Mouse (Mus musculus) embryo, embryonic 9.5 days (tissue): ENCODE results near the gene Treh.

Source experiments
- DNase-seq: peaks from one replicate; pipeline ENCODE4 v3.0.0-alpha.2; 2017; ENCODE audit errors: extremely low spot score

Treh gene

DNA sequence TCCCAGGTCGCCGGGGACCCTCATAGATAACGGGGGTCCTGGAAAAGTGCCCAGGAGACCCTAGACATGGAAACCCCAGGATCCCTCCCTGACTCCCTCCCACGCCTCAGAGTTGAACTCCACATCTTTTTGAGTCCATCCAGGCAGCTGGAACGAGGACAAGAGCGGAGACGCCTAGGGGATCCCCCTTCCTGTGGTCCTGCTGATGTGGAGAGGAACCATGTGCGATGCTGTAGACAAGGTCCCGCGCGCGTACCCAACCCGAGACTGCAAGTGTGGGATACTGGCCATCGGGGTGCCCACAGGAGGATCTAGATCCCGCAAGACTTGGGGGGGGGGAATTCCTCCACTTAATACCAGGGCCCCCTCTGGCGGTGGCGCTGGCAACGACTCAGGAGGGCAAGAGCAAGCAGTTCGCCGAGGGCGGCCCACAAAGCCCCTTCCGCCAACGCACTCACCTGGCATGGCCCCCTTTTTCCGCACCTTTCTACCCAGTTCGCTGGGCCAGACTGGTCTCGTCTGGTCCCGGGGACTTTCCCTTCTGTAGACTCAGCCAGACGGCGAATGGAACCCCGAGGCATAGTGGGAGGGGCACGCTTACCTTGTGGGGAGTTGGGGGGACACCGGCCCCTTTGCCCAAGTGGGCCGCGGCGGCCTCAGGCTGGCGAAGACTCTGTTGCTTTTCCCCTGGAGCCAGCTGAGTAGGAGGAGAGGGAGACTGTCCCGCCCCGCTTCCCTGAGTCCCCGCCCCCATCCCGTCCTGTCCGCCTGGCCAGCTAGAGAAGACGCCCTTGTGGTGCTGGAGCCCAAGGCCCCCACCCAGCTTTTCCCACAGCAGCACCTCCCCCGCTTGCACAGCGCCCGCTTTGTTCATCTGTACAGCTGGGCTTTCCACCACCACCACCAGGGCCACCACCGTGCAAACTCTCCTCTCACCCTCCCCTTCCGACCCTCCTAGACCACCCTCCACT lies 61.8 kb downstream of the Treh start, which contains the start of gene Phldb1:
Phldb1 (minus strand) TSS at position 675 of the 971 bp plus-strand sequence.
- peak; percentile 81 for DNase-seq

DNA sequence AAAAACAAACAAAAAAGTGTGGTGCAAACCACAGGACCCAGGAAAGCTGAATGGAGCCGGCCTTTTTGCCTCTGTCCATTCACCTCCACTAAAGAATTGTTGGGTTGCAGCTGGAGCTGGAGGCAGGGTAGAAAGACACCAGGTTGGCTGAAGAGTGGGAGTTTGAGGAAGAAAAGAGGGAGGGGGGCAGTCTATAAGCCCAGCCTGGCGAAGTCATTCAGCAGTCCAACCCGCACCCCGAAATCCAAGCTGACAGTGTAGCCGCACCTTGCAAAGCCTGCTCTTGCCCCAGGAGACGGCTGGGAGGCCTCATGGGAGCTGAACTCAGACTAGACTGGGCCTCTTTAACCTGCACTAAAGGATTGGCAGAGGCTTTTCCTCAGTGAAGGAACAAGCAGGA lies 62.9 kb downstream of the Treh start:
- DNase-seq = no peak
